Mouse (Mus musculus): ENCODE results near the gene Slc13a3.

DNA sequence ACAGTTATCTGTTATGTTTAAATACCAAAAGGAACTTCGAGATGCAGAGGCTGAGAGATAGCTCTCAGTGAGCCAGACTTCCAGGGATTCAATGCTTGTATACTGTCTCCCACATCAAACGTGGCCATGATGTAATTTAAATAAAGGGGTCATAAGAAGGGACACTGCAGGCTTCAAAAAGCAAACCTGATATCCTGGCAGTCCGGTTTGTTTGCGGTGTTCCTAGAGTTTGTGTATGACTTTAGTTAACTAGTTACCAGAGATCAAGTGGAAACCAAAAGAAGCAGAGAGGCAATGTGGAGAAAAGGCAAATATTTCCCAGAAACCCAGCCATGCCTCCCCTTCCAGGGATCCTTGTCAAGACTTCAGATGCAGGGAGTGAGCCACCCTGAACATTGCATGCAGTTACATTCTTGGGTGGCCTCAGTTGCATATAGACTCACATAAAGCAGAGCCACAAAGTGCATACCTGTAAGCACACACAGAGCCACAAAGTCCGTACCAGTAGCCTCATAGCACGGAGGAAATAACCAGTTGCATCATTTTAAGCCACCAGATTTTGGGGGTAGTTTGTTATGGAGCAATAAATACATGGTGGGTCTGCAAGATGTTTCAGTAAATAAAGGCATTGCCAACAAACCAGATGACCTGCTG, 83.6 kb downstream of the Slc13a3 start:
- TF ChIP-seq GATA1 (IDR thresholded peaks at IDR 0.05; ENCODE audit: borderline replicate concordance, low read length) (no peak), FLI1 (IDR thresholded peaks at IDR 0.05; ENCODE audit: low read length) (no peak)
